Mouse (Mus musculus) embryo, embryonic 10 days (tissue): ENCODE results near the gene Mrc2.

Experiments
- DNase-seq: peaks from one replicate; pipeline ENCODE4 v3.0.0-alpha.2; 2015; ENCODE audit warnings: low spot score

Mrc2 gene

DNA sequence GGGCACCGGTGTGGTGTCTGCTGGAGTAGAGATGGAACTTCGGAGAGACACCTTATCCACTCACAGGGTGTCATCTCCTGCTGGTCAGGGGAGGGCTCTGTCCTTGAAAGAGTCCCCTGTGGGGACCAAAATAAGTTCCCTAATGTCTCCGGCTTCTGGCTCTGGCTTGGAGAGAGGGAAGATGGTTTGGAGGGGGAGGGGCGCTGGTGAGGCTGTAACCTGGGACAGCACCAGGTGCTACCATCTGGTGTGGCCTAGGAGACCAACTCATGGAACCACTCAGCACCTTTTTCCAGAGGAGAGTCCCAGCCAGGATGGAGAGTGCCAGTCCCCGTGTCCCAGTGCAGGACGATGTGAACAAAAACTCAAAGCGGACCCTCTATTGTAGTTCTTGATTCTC lies 58.2 kb downstream of the Mrc2 start:
- DNase-seq = no peak

DNA sequence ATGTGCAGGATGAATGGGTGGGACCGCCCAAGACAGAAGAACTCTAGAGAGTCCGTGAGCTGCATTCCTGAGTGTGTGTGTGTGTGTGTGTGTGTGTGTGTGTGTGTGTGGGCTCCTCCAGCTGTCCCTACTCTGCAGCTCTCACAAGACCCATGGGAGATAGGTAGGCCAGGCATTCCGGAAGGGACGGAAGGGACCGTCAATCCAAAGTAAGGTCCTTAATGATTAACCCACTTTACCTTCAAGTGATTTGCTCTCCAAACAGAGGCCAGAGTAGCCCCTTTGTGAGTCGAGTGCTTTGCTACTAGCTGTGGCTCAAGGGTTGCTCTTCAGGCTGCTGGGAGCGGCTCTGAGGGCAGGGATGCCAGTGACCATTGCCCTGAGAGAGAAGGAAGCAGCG lies 59.7 kb downstream of the Mrc2 start:
- DNase-seq = no peak

DNA sequence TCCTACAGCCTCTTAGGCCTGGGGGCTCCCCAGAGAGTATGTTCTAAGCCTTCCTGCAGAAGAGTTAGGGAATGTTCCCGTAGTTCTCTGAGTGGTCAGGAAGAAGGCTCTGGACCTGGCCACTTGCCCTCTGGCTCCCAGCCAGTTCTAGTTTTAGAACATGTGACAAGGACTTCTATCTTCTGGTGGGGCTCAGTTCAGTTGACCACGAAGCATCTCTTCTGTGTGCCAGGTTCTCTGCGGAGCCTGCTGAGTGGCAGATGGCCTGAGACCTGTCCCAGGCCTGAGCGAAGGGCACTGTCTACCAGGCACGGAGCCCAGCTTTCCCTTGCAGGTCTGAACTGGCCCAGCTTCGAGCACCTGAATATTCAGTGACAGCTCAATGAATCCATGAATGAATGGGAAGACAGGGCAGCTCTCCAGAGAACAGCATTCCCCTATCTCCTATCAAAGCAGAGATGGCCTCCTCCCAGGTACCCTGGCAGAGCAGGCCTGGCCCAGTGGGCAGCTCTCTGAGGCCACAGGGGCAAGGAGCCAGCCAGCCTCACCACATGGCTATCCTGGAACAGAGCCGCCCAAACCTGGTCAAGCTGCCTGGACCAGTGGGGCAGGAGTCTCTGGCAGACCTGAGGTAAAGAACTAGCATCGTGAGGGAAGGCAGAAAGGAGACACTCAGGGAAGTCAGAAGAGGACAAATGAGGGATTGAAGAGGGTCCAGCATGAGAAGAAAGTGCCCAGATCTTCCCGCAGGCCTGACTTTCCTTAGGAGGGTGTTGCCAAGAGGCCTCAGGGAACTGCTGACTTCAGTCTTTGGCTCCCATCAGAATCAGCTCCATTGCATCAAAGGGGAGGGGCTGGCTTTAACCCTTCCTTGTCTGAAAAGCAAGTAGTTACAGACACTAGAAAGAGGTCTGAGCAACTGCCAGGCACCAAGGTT lies 60.8 kb downstream of the Mrc2 start:
- DNase-seq = no peak

DNA sequence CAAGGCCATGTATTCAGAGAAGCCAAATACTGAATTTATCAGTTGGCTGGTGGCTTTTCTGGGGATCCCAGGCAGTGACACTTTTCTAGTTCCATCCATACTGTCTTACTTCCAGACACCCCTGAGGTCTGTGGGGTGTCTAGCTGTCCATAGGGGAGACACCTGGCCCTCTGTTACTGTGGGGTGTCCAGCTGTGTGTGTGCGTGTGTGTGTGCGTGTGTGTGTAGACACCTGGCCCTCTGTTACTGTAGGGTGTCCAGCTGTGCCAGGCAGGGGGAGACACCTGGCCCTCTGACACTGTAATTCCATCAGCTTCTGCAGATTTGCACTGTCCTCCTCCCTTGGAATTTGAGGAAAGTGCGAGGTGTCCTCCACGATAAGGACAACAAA lies 61.4 kb downstream of the Mrc2 start:
- no peak for DNase-seq

DNA sequence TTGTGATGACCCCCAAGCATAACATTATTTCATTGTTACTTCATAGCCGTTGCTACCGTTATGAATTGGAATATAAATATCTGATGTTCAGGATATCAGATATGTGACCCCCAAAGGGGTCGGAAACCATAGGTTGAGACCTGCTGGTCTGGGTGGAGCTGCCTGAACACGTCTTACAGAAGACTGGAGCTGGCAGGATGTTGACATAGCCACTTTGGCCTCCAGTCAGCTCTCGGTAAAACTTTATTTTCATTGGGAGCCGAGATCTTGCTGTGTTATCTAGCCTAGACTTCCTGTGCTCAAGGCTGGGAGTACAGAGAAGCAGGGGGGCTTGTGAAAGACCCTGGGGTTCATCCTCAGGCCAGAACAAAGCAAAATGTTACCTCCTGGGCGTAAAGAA lies 63.9 kb downstream of the Mrc2 start:
- no peak for DNase-seq

DNA sequence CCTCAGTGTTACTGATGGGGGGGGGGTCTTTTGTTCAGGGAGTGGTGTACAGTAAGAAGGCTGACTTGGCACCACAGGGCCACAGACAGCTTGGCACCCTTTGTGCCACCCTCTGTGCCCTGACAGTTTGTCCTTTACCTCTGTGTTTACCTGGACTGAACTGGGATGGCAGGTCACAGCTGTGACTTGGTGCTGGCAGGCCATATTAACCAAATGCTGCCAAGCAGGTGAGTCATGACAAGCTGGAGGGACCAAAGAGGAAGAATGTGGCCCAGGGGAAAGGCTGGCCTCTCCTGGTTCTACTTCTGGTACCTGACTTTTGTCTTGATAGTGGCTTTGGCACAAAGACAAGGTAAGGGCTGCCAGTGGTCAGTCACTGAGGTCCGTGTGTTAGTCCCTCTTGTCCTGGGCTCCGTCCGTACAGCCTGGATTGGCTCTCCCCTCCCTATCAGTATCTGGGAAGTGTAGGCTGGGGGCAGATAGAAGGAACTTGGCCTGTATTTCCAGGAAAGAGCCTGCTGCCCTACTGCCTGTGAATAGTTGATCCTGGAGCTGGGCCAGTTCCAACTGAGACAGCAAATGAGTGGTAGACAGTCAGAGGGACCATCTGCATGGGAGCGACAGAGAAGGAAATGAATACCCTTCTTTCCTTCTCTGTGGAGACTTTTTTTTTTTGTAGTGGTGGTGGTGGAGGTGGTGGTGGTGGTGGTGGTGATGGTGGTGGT lies 69.8 kb downstream of the Mrc2 start:
- no peak for DNase-seq

DNA sequence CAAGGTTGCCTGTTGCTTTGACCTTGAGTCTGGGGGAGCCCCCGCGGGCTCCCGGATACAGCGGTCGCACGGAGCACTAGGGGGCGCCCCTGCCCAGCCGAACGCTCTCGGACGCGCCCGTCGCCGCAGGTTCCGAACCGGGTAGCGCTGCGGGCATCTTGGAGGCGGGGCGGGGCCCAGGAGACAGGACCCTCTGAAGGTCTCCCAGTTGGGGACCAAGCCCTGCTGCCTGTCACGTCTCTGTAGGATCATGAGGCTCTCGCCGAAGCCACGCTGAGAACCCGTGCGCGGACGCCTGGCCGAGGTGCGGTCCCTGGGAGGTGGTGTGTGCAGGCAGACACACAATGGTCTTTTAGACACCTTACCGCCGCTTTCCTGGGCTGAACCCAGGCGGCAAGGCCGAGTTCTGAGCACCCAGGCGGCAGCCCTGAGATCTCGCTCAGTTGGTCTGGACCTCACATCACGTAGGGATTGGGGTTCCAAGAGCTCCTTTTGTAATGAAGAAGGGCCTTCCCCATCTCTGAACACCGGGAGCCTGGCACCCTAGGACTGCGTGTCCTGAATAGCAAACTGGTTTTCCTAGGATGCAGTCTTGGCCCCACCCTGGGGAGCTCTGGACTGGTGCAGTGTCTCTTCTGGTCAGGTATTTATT lies 70.6 kb downstream of the Mrc2 start:
- DNase-seq = peak; percentile 80

DNA sequence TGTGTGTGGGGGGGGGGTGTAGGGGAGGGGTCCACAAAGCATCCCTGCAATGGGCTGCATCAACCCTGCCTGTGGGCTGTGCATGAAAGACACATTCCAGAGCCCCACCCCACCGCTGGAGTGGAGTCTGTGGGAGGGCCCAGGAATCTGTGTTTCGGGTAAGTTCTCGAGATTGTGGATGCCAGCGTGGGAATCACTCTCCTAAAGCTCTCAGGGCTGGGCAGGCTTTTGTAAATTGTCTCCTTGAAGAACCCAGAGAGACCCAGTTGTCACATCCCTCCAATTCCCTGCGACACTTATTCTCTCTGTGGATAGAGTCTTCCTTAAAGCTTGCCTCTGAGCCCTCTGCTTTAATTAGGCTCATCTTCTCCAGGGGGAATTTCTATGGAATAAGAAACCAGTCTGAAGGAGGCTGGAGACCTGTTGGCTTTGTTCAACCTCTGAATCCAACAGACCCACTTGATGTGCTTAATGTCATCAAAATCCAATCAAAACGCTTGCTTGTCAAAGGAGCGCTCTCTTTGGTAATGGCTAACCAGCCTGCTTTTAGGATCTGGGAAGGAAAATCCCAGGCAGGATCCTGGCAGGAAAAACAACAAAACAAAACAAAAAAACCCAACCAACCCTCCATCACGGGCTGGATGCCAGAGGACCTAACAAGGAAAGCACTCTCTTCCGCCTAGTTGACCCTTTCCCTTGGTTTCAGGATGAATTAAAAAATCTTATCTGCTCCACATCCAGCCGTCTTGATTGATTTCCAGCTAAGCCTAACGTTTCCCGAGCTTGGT lies 71.3 kb downstream of the Mrc2 start:
- no peak for DNase-seq

DNA sequence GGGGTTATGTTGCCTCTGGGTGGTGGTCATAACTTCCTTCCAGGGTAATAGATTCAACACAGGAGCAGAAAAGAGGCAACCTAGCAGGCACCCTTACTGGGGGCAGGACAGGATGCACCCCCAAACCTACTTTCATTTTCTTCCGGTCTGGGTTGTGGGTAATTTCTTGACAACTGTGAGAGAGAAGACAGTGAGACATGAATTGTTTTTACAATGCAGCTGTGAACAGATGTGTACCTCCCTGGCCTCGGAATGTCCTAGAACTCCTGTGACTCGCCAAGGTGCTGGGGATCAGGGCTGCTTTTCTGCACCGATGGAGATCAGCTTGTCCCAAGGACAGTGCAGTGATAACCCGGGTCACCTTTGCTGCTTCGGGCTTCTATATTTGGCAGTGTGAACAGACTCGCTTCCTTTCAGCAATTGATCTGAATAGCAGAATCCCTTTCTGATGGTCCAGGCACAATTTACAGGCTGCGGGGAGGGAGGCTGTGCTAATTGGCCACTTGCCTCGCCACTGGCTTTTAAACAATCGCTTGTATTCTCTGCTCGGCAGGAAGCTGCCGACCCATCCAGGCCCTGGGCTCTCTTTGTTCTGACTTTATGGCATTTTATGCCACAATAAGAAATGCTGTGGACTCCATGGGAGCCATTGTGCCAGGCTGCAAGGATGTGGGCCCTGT lies 72.1 kb downstream of the Mrc2 start:
- DNase-seq = peak; percentile 58

DNA sequence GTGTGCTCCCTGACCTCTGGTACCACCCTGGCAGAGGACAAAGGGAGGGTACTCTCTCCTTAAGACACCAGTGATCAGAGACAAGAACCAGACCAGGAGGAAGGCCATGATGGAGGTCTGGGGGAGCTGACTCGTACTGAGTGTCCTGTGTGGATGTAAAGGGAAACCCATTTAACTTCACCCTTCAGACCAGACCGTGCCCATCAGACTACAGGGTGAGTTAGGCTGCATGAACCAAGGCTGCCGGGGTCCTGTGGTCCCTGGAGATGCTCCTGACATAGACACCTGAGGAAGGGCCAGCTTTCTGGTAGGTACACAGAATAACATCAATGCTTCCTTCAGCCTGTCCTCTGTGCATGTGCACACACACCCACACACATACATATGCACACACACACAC lies 73.2 kb downstream of the Mrc2 start:
- no peak for DNase-seq

DNA sequence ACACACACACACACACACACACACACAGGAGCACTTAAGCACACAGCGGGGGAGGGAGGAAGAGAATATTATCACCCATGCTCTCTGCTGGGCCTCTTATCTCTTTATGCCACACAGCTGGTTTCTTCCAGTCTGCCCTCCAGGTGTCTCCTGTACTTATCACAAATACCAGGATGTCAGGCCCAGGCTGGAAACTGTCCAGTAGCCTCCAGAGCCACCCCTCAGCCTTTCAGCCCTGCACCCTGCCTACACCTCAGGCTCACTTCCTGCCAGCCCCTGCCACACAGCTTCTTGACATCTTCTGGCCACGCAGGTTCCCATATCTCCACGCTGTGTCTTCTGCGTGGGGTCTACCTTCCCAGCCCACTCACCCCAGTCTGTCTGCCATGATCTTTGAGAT lies 73.6 kb downstream of the Mrc2 start:
- DNase-seq = no peak

DNA sequence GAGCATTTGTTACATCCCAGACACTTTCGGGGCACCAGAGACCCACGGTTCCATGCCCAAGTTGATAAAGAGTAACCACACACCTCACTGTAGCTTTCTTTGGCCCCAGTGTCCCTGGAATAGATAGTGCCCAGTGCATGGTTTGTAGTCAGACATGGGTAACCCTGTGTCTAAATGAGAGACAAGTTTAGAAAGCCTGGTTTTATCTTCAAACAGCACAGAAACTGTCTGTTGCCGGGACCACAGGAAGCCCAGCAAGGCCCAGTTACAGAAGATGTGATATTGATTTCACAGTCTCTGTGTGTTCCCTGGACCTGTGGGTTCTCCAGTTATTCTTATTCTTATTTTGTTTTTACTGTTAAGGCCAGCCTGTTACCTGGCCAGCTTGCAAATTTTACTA lies 74.7 kb downstream of the Mrc2 start:
- no peak for DNase-seq

DNA sequence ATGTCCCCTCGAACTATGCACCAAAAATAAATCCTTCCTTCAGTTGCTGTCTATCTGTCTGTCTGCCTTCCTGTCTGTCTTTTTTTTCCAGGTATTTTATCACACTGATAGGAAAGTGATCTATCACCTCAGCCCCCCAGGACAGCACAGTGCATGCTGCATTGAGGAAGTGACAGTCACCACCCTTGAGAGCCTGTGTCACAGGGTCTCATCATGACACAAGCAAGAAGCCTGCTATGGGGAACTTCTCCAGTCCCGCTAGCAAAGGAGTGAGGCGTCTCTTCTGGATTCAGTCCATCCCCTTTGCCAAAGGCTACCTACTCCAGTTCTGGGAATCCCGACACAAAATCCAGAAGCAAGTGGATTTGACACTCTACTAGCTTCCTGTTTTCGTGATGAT lies 76.4 kb downstream of the Mrc2 start:
- no peak for DNase-seq

DNA sequence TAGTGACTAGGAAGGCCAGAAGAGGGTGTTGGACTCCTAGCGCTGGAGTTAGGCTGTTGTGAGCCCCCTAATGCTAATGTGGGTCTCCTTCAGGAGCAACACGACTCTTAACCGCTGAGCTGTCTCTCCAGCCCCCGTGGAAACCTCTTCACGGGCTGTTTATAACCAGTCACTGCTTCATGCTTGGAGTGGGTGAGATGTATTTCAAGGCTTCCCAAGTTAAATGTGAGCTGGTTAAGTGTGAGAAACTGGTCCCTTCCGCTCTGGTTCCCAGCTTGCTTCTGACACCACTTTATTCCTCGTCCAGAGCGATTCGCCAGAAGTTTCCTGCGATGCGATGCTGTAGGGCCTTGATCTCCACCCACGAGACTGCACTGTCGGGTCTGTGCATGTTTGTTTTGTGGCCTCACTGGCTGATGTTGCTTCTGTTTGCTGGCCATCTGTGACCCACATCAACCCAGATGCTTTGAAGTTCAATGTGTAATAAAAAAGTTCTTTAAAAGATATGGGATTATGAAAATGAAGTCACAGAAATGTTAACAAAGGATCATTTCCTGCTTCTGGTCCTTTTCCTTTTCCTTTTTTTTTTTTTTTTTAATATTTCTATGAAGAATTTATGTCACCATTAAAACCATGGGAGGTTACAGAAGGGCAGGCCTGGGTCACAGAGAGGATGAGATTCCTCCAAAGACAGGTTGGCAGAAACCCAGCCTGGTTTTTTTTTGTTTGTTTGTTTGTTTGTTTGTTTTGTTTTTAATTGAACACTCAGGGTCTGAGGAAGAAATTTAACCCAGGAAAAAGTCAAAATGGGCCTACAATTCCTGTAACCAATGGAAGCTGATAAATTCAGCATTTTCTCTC lies 77.3 kb downstream of the Mrc2 start:
- no peak for DNase-seq

DNA sequence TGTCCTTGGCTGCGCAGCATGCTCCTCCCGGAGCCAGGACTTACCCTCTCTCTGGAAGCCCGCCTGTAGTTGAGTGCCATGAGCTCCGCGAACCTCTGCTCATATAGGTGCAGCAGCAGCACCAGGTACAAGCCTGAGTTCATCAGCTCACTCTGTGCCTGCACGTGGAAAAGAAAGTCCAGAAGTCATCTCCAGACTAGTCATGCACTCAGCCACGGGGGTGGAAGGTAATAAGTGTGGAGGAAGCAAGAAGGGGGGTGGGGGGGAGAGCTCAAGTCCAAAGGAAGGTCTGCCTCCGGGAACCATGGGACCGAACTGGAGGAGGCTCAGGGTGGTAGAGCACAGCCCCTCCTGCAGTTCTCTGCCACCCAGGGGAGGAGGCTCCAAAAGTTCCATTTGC lies 79.4 kb downstream of the Mrc2 start:
- DNase-seq = no peak

DNA sequence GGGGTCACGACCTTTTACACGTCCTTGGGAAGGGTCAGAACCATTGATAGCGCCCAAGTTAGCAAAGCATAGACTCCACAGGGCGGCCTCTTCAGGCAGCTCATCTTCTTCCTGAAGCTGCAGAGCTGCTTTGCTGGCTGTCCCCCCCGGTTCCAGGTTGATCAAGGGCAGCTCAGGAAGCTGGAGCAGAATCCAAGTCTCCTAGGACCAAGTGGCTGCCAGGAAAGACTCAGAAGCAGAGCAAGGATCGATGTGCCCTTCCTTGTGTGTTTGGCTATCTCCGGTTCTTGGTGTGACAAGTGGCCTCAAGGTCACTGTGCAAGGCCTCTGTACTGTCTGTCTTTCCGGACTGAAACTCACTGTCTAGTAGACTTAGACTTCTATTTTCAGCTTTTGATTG lies 81.4 kb downstream of the Mrc2 start:
- DNase-seq = no peak

DNA sequence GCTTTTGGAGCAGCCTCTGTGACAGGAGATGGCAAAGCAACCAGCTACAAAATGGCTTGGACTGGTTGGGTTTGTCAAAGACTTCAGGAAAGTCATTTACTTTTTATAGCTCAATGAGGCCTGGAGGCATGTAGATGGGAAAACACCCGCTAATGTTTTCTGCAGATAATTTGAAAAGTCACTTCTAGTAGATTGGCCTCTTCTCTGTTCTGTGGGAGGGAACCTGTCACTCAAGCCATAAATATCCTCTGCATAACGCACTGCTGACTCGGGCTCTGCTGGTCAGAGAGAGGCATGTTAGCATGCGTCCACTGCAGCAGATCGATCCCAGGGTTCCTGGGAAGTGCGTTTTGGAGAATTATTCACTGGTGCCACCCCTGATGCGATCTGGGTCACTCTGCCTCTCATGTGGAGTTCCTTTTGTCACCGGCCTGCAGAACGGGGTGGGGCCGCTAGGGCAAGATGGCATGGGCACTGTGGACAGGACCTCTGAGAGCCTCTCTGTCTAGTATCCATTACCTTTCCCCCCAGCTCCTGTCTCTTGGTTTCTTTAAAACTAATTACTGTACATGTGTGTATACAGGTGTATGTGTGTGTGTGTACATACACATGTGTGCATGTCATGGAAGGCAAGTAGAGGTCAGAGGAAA lies 82.2 kb downstream of the Mrc2 start:
- DNase-seq = no peak

DNA sequence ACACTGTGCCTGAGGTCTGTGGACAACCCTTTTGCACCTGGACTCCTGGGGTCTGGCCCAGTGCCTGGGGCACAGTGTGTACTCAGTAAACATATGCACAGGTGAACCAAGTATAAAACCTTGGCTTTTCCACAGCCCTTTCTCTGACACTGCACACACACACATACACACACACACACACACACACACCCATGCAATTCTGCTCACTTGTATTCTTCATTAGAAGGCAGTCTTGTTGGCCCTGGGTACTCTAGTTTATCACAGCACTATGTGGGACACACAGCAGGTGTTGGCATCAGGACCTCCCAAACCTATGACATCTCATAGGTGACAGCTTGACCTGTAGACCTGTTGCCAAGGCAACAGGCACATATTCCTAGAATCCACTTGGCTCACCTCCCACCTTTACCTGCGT lies 83.4 kb downstream of the Mrc2 start:
- no peak for DNase-seq

DNA sequence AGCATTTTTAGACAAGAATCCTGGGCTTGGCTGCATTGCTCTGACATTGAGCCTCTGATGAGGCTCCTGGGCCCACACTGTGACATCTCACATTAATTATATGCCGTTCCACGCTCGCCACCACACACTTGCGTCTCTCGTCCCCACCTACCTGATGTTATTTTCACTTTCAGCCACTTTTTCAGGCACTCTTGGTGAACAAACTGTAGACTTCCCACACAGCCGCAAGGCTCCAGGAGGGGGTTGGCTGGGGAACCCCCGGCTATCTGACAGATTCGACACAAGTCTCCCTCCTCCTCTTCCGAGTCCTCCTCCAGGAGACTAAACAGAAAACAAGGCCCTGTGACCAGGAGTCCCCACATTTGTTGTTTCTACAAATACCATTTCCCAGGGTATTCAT lies 92.8 kb downstream of the Mrc2 start:
- DNase-seq = no peak

DNA sequence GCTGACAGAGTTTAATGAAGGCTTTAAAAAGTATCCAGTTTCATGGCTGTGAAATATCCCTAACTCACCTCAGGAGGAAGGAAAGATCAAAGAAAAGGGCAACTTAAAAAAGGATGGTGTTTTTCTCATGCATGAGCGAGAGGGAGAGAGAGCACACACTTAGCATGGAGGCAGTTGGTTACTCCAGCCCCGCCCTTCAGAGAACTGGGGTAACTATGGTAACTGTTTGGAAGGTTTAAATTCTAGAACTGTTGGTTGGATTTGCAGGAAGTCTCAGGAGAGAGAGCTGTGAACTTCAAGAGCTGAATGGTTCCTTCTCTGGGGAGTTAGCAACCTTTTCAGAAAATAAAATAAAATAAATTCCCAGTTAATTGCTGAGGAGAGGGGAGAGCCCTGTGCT lies 96.2 kb downstream of the Mrc2 start:
- DNase-seq = no peak
